Mouse (Mus musculus): Measurements from ENCODE around the gene Traf3ip2.

Traf3ip2 gene

DNA sequence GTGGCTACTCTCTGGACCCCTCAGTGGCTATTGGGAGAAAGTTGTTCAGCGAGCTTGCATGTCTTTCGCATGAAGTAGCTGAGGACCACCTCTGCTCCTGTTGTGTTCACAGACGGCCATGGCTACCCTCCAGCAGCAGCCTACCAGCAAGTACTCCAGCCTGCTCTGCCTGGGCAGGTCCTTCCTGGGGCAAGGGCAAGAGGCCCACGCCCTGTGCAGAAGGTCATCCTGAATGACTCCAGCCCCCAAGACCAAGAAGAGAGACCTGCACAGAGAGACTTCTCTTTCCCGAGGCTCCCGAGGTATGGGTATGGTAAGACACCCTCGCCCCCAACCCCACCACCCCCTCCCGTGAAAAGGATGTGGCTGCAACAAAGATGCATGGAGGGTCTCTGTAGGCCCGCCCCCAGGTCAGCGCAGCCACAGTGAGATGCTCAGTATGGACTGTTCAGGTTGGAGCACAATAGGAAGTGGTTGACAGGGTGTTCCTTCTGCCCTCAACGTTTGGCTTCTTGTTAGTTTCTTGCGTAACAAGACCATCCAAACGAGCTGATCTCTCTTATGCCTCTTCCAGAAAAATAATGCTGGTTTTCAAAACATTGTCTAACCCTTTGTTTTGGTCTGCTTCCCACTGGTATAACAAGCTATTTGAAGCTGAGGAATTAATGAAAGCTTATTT is 21.8 kb downstream of the Traf3ip2 start:
- DNase-seq, result no peak

DNA sequence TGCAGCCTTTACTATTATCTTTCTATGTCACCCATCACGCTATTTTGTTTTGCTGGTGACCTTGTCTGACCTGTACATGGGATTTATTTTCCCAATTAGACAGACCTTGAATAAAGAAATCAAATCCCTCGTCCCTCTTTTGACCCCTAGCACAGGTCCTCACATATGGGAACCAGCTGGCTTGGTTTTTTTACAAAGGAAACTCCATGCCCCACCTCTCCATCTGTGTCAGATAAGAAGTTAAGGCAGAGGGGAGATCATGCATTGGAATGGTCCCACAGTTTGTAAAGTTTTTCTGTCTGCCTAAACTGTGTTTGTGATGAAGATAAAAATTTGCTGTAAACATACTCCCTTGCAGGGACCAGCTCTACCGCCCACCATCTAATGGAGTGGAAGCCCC is 26.1 kb downstream of the Traf3ip2 start:
- DNase-seq, result no peak

DNA sequence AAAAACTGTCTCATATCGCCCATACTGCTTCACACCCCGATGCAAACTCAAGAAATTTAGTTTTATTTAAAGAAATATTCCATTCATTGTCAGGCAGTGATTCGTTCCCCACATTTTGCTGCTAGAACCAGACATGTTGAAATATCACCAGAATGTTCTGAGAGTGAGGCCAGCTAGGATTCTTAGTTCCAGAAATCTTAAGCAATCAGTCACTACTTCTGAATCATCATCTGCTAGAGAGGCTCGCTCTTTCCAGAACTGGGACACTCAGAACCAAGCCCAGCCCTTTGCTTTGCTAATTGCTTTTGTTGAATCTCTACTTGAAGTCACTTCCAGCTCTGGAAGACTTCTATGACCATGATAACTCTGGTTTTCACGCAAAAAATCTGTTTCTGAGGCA is 27.0 kb downstream of the Traf3ip2 start:
- no peak for DNase-seq

DNA sequence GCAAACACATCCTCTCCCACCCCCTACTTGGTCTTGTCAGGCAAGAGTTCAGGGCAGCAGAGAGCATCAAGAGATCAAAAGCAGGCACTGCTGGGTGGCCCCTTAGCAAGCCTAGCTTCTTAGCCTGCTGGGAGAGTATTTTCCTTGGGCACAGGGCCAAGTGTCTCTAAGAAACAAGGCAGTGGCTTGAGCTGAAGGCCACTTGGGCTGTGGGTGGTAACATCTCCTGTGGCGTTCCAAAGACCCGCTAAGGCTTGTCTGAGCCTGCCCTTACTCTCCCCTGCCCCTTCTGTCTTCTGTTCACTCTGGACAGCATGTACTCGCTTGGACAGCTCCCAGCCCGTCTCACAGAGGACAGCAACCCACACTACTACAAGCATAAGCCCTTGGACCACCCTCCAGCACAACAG is 28.1 kb downstream of the Traf3ip2 start:
- DNase-seq, result peak; percentile 20 to 44

DNA sequence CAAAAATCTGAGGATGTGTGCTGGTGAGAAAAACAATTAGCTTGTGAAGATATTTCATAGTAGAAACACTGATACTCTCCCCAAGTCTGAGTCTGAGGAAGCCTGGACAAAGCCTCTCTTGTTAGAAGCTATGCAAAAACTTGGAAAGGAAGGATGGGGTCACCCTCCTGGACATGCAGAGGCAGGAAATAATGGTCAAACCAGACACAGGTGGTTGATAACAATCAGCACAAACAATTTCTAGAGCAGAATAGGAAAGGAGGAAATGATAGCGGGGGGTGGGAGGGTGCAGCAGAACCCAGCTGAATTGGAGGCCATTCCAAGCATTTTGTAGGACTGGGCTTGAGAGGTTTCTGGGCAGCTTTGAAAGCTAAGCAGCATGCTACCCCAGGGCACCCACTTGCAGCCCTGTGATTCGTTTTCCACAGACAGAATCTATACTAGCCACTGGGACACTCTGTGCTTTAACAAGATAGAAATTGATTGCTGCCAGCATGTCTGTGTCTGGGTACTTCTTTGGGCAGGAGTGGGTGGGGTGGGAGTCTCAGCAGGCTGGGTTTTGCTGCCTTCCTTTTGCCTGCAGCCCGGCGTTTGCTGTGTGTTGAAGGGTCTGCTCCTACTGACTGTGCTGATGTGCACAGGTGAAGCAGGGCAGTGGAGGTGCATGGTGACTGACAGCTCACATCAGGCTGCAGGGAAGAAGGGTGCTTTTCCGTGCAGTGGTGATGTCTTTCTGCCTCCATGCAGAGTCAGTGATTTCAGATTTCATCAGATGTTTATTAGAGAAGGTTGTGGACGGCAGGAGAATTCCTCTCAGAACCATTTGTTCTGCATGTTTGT is 33.3 kb downstream of the Traf3ip2 start:
- DNase-seq, result no peak

DNA sequence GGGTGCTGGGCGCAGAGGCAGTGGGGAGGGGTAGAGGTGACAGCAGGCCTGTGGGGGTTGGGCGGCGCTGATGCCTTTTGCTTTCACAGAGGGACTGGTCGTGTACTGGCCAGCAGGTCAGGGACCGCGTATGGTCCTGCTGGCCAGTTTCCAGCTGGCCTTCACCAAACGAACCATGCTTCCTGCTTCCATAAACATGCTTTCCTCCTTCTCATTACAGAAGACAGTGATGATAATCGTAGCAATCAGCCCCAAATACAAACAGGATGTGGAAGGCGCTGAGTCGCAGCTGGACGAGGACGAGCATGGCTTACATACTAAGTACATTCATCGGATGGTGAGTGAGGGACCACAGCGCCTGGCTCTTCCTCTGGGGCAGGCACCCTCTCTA is 33.9 kb downstream of the Traf3ip2 start:
- peak; percentile 82 to 91 for DNase-seq

DNA sequence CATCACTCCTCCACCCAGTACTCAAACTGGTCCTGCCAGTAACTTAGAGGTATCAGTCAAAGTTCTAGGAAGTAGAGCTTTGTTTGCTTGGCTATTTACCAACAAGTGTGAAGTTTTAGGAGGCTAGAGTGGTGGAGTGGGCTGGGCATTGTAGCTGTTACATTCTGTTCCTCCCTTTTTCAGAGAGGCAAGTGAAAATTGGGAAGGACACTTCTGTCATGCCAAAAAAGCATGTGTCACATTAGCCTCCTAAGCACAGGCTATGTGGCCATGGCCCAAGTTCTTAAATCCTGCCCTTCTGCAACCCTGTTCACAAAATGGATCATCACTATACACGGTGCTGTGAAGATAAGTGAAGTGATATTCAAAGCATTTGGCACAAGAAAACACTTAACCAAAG is 34.4 kb downstream of the Traf3ip2 start:
- no peak for DNase-seq

DNA sequence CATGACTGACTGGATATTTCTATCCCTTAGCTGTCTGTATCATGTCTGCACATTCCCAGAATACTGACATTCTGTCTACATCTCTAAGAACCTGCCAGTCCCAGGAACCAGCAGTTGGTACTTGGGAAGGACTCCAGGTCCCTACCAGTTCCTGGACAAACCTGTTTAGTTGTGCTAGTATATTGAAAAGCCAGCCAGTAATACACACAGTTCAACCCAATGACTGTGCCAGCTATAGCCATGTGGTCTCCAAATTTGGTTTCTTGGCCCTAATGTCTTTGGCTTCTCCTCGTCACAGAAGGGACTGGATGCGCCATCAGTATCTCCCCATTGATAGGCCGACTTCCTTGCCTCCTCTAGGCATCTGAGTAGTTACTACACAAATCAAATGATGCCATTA is 35.5 kb downstream of the Traf3ip2 start:
- peak; percentile 76 to 77 for DNase-seq

DNA sequence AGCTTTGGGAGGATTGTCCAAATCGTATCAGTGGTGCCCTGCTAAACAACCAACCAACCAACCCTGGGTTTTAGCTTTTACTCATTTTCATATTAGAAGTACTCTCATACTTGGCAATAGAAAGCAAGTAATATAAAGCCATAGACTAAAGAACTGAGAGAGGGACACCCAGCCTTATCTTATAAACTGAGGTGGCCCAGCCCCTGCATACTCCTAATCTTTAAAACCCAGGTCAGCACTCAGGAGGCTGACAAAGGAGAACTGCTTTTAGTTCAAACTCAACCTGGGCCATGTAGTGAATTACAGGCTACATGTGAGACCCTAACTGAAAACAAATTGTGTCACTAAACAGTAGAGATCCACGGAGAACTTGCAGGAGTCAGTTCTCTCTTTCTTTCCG is 36.8 kb downstream of the Traf3ip2 start:
- no peak for DNase-seq

DNA sequence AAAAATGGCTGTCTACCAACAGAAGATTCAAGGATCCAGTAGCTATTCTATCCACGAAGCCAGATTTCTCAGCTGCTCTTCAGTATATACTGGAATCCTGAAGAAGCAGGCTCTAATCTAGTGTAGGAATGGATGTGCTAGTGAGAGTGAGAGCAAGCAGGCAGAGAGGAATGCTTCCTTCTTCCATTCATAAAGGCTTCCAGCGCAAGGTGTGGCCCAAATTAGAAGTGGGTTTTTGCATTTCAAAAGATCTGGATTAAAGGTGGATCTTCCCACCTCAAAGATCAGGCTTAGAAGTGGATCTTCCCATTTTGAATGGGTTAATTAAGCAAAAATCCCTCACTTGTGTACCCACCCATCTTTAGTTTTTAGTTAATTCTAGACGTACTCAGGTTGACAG is 37.6 kb downstream of the Traf3ip2 start:
- DNase-seq, result no peak

DNA sequence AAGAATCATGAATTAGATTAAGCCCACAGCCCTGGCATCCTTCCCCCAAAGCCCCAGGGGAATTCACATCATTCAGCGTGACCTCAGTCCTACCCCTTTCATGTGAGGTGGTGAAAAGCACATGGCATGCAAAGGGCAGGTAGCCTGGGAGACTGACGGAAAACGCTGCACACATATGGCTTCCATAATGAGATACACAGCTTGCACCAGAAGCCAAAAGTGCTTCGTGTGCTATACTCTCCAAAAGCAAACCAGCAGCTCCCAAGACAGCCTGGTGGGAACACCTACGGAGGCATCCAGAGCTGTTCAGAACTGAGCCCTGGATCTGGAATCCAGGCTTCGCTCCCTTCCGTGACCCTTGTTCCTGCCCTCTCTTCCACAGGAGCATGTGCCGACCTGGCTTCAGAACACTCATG is 41.3 kb downstream of the Traf3ip2 start:
- no peak for DNase-seq

DNA sequence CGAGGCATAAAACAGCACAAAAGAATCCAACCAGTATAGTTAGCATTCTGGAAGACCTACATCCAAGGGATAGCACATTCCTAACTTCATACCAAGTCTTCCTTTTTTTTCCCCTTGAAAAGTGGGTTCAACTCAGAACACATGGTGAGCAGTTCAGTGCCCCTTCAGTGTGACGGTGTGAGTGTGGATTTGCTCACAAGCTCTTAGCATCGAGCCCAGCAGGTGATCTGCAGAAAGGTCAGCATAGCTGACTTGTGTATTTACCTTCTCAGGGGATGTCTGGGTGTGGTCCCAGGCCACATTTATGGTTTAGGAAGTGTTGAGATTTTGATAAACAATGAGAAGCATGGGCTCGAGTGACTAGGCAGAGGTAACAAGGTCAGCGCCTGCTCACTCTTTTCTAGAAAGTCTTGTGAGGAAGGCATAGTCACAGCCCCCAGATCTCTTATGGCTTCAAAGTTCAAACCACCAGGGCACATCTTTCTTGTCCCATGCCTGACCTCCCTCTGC is 46.2 kb downstream of the Traf3ip2 start:
- DNase-seq, result peak in 1 of 2 experiments; percentile 28

DNA sequence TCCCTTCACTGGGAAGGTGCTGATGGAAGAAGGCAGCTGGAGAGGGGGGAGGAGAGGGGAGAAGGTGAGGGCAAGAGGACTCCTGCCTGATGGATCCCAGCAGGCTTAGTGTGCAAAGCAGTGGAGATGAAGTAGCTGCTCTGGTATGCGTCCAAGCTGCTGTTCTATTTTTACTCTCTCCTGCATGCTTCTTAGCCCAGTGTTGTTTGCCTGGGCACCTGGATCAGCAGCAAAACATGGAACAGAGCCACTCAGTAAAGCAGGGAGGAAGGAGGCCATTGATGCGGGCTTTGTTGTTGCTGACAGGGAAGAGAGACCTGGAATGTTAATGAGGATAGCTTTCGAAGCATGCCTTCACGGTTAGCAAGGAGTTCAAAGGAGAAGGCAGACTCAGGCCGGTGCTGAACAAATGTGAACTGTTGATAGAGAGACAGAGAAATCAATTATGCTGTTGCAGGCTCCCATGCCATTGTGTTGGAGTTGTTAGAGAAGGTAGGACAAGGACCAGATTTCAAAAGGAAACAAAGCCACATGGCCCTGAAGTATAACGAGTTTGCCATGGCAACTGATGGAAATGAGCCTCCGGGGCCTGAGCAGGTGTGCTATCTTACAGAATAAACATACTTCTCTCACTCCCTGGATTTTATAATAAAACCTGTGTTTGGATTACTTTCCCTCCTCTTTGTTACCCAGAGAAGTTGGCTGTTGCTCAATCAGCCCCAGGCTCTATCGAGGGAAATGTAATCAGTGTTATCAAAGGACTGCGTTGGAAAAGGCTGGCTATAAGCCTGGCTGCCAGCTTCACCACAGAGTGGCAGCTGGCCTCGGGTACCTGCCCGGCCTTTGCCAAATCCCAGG is 46.9 kb downstream of the Traf3ip2 start:
- peak; percentile 58 to 71 for DNase-seq

DNA sequence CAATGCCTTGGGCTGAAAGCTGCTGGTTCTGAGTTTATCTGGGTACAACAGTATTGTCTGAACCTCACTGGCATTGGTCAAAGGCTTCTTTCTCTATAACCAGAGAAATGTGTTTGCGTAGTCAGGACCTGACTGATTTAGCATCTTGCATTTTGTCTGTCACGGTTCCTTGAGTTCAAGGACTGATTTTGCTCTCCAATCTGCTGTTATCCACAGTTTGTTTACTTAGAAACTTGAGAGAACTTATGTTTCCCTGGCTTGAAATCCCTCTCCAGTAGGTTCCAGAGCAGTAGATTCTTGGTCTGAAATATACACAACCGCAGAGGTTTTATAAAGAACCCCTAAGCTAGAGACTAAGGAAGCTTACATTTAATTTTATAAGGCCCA is 47.5 kb downstream of the Traf3ip2 start:
- no peak for DNase-seq

DNA sequence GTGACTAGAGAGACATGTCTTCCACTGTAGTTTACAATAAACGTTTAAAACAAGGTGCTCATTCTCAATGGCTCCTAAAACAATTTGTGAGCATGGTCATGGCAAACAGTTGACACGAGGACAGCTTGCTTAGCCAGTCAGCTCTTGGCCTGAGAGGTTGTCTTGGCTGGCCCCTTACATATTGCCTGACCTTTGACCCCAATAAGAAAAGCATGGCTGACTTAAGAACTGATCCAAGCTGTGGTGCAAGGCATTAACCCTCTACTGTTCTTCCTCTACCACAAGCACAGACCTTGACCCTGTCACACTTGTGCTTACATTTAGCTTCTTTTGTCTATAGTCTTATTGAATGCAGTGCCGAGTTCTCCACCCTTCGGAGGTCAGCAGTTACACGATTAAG is 48.0 kb downstream of the Traf3ip2 start:
- DNase-seq, result no peak

DNA sequence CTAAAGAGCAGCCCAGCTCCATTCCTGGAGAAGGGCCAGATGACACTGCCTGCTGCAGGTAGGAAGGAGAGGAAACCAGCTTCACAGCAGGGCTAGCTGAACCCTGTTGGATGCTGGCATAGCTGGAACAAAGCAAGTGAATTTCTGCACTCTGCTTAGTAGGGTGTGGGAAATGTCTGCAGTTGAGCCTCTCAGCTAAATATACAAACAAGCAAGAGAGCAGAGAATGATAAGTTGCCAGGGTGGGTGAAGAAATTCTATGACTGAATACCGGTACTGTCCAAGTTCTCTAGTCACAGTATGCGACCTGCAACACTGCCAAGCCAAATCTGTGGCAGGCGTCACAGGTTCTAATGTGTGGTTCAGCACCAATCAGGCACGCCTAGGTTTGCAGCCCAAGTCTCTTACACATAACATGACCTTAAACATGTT is 52.4 kb downstream of the Traf3ip2 start:
- DNase-seq, result peak; percentile 71 to 75

DNA sequence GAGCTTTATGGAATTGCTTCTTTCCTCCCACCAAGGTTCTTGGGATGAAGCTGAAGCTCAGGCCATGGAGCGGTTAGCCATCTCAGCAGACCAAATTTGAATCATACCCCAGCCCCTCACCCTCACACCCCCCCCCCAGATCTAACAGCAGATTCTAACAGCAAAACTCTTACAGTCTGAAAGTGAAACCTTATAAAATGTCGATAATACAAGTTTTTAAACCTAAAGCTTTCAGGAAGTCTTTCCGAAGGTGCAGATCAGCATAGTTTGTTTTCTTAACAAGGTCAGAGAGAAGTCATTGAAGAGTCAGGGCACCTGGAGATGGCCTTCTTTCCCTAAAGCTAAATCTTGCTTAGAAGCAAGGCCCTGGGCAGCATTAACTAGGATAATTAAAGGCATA is 53.3 kb downstream of the Traf3ip2 start:
- DNase-seq, result no peak

DNA sequence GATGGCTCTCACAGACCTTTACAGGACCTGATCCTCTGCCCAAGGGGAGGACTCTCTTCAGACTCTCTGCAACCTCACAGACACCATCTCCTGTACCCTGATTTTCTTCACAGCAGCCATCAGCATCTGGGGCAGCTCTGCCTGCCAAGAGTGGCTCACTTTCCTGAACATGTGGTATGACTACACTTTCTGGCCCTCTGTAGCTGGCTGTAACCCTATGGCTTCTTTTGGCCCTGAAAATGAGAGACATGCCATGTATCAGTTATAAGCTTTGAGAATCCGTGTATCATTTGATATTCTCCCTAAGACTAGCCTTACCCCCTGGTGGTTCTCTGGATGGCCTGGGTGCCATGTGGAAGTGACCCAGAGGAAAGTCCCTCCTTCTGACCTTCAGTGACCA is 58.7 kb downstream of the Traf3ip2 start:
- DNase-seq, result no peak

DNA sequence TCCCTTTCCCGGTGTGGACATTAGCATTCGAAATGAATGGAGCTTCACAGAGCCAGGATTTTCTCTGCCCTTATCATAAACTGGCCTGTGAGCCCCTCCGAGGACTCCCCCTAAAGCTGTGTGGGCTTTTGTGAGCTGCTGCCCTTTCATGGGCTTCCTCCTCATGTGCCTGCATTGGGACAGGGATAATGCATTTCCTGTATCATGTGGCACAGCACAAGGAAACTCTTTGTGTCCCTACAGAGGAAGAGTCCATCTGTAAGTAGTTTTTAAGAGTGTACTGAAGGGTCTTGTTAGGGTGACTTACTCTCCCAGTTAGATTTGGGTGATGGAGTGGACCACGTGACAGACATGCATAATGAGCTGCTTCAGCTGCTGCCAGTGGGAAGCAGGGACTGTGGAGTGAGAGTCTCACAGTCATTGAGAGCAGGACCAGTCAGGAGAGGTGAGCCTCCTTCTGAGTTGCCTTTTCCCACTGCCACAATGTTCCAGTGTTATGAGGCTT is 59.9 kb downstream of the Traf3ip2 start:
- DNase-seq, result no peak

DNA sequence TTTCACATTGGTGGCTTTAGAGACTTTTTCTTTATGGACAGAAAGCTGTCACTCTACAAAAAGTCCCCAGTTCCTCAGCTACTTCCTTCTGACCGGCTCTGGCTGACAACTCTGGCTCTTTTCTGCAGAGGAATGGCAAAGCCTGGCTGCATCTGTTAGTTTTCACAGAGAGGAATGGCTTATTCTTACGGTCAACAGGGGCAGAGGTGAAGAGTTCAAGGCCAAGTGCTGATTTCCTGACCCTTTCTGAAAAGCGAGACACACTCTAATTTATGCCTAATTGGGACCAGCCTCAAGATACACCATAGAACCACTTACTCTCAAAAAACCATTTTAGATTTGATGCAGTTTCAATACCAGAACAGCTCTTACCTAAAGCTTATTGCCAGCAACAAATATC is 61.4 kb downstream of the Traf3ip2 start:
- no peak for DNase-seq

DNA sequence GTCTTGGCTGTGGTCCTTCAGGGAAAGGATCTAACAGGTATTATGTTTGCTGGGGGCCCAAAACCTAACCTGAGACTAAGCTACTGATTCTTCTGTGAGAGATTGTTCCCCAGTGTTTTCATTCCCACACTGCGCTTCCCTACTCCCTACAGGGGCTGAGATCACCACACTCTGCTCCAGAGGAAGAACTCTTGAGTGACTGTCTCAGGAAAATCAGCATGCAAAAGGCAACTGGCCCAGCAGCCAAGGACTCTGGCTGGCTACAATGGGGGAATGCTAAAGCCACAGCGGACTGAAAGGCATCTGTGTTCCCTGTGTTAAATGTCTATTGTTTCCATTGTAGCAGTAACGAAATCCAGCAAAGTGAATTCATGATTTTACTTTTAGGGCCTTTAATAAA is 62.0 kb downstream of the Traf3ip2 start:
- DNase-seq, result no peak

DNA sequence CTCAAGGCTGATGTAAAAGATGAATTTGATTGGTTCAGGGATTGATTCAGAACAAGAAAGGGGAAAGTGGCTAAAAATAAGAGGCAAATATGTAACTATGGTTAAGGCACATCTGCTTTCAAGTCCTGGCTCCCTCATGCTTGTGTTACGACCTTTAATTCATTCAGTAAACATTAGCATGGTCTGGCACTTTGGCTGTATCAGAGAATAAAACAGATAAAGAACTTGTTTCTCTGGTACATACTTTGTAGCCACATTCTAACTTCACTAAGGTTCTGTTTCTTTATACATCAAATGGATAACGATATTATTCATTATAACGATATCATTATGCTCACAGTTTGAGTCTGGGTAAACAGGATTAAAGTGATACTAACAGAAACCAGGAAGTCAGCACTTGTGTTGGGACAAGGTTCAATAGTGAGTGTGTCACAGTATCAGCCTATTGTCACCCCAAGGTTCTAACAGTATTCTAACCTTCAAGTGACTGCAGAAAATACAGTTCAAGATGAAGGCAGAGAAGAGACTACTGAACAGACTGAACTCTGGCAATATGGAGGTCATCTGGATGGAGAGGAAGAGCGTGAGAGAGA is 65.6 kb downstream of the Traf3ip2 start:
- DNase-seq, result no peak

DNA sequence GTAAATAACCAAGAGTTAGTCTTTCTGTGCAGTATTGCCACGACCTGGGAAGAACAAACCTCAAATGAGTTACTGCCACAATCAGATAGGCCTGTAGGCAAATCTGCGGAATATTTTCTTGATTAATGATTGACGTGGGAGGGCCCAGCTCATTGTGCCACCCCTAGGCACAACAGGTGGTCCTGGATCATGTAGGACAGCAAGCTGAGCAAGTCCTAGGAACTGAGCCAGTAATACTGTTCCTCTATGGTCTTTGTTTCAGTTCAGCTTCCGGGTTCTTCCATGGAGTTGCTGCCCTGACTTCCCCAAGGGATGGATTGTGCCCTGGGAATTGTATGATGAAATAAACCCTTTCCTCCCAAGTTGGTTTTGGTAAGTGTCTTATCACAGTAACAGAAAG is 68.3 kb downstream of the Traf3ip2 start:
- no peak for DNase-seq

Data from cerebellum, postnatal 25 days (tissue).